Mouse (Mus musculus) CD8-positive naive resting alpha-beta T cell, adult 2 months (primary cell): Measurements from ENCODE around the gene Mybph.
A peak's percentile ranks its signal among the peaks of the same experiment; 100 is the strongest.

ENCODE experiments used
- DNase-seq, 2 experiments: peaks; one replicate each; pipeline ENCODE4 v3.0.0; 2022; ENCODE audit warnings: low read depth in 2 of 2, low spot score in 2 of 2

Gene Mybph

GRCm38 (mm10) chr1:134193126-134193525 lies at the start of gene Mybph:
Gene Mybph (plus strand): TSS chr1:134193448.
- DNase-seq: no peak

GRCm38 (mm10) chr1:134146066-134146465 lies 47.2 kb upstream of the Mybph start:
- DNase-seq: no peak

GRCm38 (mm10) chr1:134150076-134150475 lies 43.2 kb upstream of the Mybph start:
- no peak for DNase-seq

- DNase-seq: no peak
Measured at GRCm38 (mm10) chr1:134150745-134151144, 42.5 kb upstream of the Mybph start.

GRCm38 (mm10) chr1:134151655-134152412 lies 41.4 kb upstream of the Mybph start:
- peak; percentile 30 to 49 for DNase-seq

- no peak for DNase-seq
Measured at GRCm38 (mm10) chr1:134152626-134153590, 40.3 kb upstream of the Mybph start.

GRCm38 (mm10) chr1:134154121-134154520 lies 39.1 kb upstream of the Mybph start:
- DNase-seq: no peak

- no peak for DNase-seq
Measured at GRCm38 (mm10) chr1:134154655-134155054, 38.6 kb upstream of the Mybph start.

- DNase-seq: no peak
Measured at GRCm38 (mm10) chr1:134160404-134160803, 32.8 kb upstream of the Mybph start.

- no peak for DNase-seq
Measured at GRCm38 (mm10) chr1:134161399-134161798, 31.8 kb upstream of the Mybph start.

- DNase-seq: no peak
Measured at GRCm38 (mm10) chr1:134162510-134163225, 30.6 kb upstream of the Mybph start.

- no peak for DNase-seq
Measured at GRCm38 (mm10) chr1:134163476-134163875, 29.8 kb upstream of the Mybph start.

GRCm38 (mm10) chr1:134164454-134164853 lies 28.8 kb upstream of the Mybph start:
- DNase-seq: no peak

- DNase-seq: no peak
Measured at GRCm38 (mm10) chr1:134166547-134166946, 26.7 kb upstream of the Mybph start.

- DNase-seq: no peak
Measured at GRCm38 (mm10) chr1:134167416-134168305, 25.6 kb upstream of the Mybph start.

- DNase-seq: no peak
Measured at GRCm38 (mm10) chr1:134168567-134168966, 24.7 kb upstream of the Mybph start.

GRCm38 (mm10) chr1:134168985-134169697 lies 24.1 kb upstream of the Mybph start:
- DNase-seq: no peak

GRCm38 (mm10) chr1:134173081-134173480 lies 20.2 kb upstream of the Mybph start:
- no peak for DNase-seq

GRCm38 (mm10) chr1:134177976-134178375 lies 15.3 kb upstream of the Mybph start:
- no peak for DNase-seq

- DNase-seq: no peak
Measured at GRCm38 (mm10) chr1:134182025-134182424, 11.2 kb upstream of the Mybph start, which contains the start of gene Chil1. Gene Chil1 (plus strand): TSS chr1:134182176.
